Mouse (Mus musculus): Measurements from ENCODE around the gene Rsrc1.

Rsrc1 gene

DNA sequence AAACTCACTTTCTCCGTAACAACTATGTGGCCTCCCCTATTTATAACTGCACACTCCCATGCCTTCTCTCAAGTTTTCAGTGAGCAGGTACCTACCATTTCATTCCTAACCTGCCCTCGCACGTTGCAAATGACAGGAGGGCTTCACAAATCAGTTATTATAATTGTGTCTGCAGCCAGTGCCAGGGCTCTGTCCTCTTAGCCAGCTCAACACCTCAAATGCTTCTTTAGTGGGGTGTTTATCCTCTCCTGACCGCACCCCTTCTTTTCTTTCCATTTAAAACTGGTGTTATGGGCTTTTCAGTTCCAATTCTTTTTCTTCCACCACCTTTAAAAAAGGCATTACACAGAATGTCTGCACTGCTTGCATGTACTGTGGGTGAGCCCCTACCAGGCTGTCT is 391.0 kb downstream of the Rsrc1 start:
- no peak for DNase-seq (ENCODE audit: low read depth, low spot score)

DNA sequence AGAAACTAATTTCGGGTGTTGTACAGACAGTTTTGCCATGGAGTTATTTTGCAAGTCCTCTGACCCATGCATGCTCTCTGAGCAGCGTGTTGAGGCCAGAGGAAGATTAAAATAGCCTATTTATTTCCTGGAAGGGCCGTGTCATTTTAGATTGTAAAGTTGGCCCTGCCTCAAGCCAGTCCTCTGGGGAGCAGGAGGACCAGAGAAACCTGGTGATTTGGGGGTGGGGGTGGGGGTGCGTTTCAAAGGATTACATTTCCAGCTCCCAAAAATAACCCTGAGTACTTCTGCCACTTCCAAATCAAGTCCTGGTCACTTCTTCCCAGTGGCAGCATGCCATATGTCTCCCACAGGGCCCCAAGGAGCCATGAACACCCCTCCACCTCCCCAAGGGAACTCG is 391.6 kb downstream of the Rsrc1 start:
- no peak for DNase-seq (ENCODE audit: low read depth, low spot score)

DNA sequence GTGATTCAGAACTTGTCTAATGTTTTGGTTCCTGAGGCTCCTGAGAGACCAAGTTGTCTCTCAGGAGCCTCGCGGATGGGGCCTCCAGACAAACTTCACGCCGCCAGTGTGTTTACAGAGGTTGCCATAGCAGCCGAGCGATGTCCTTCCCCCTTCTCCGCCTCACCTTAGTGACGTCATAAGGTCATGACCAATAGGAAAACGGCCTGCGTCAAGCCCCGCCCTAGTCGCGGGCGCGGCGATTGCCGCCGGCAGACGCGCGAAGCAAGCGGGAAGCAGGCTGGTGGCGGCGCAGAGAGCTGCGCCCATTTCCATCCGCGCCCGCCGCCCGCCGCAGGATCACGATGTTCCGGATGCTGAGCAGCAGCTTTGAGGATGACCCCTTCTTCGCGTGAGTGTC is 392.7 kb downstream of the Rsrc1 start, which contains the start of gene Mlf1:
Mlf1 (plus strand) TSS at position 226 of the 400 bp plus-strand sequence.
- peak; percentile 83 for DNase-seq (ENCODE audit: low read depth, low spot score)

DNA sequence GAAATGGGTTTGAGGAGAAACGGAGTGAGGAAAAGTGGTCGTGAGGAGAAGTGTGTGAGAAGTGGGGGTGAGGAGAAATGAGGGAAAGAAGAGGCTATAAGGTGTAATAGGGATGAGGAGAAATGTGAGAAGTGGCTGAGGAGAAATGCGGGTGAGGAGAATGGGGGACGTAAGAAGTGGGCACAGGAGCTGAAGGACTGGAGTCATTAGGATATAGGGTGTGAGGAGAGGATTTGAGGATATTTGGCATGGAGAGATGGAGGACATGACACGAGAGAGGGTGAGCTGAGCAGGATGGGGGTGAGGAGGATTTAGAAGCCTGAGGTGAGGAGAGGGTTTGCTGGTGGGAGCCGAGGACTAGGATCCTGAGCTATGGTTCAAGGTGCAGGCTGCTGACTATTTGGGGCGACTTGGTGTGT is 393.2 kb downstream of the Rsrc1 start:
- DNase-seq (ENCODE audit: low read depth, low spot score) = no peak

DNA sequence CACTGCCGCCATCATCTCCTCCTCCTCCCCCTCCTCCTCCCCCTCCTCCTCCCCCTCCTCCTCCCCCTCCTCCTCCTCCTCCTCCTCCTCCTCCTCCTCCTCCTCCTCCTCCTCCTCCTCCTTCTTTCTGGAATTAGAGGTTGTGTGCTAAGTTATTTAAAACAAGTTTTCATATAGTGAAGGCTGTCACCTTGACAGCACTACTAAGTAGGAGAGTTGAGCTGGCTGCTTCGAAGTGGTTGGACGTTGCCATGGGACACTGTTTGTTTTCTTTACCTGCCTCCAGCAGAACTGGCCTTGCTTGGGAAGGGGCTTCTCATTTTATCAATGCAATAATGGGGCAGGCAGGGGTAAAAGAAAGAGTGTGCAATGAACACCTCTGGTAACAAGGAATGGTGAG is 393.9 kb downstream of the Rsrc1 start, which contains the start of gene Gm17402:
Gm17402 (minus strand) TSS at position 101 of the 400 bp plus-strand sequence.
- DNase-seq (ENCODE audit: low read depth, low spot score) = no peak

DNA sequence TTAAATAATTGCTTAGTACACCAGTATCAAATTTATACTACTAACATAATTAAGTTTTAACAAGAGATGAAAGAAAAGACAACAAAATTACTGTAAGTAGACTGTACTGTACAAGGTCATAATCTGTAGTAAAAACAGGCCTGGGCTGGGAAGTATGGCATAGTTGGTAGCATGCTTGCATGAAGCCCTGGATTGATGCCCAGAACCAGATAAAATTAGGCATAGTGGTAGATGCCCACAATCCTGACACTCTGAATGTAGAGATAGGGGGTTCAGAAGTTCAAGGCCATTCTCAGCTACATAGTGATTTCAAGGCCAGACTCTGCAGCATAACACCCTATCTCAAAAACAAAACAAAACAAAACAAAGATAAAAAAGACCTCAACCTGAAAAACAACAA is 397.0 kb downstream of the Rsrc1 start:
- DNase-seq (ENCODE audit: low read depth, low spot score) = no peak
